Mouse (Mus musculus) ES-E14 (cell line): Measurements from ENCODE around the gene Fcer1g.

ENCODE experiments used
- CHD2 ChIP-seq: IDR thresholded peaks from 2 replicates; pipeline ENCODE4 v1.6.1; 2014; ENCODE audit warnings: mild to moderate bottlenecking, low read depth, low read length, inconsistent platforms
- HCFC1 ChIP-seq: IDR thresholded peaks from 2 replicates; pipeline ENCODE4 v1.6.1; 2012; ENCODE audit warnings: low read length, inconsistent platforms, borderline replicate concordance; ENCODE audit not compliant: insufficient read depth
- ZC3H11A ChIP-seq: IDR thresholded peaks from 2 replicates; pipeline ENCODE4 v1.6.1; 2012; ENCODE audit warnings: low read depth, mild to moderate bottlenecking, inconsistent platforms, low read length, borderline replicate concordance
- ZNF384 ChIP-seq: IDR thresholded peaks from 2 replicates; pipeline ENCODE4 v1.6.1; 2012; ENCODE audit warnings: low read depth, low read length, inconsistent platforms

DNA sequence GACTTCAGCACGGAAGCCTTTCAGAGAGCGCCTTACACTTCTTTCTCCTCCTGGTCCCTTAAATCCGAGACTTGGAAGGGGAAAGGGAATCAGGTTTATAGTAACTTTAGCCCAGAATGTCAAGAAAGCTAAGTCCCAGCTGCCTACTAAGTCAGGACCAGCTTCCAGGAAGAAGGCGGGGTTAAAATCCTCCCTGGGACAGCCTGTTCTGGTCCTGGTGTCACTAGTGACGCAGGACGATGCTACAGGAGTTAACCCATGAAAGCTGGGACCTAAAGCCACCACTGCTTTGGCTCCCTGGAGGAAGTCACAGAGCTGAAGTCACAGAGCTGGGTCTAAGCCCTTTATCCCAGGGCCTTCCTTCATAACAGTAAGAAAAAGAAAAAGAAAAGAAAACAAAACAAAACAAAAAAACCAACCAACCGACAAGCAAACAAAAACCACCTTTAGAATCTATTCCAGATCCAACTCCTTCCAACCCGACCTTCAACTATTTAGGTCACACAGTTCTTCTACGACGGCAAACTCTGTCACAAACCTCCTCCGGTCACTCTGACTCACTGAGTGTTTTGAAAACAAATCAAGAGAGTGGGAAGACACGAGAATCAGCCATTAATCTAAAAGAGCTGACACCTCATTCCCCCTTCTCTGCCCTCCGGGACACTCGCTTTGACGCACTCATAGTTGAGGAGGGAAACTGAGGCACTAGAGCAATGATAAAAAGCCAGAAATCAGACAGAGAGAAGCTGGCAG lies 6.0 kb upstream of the Fcer1g start:
- TF ChIP-seq HCFC1 (no peak), CHD2 (no peak), ZC3H11A (no peak), ZNF384 (no peak)
